Mouse (Mus musculus): Measurements from ENCODE around the gene Gna11.

GRCm38 (mm10) chr10:81543633-81544032, 1.4 kb downstream of the Gna11 start:
- no peak for TF ChIP-seq CTCF (IDR thresholded peaks at IDR 0.05; ENCODE audit: low read depth, low read length)
- TF ChIP-seq EP300 (IDR thresholded peaks at IDR 0.05; ENCODE audit: insufficient read depth, low read depth, low read length) = no peak
- TF ChIP-seq POLR2A (IDR thresholded peaks at IDR 0.05; ENCODE audit: insufficient read depth, low read length) = no peak
